Mouse (Mus musculus): ENCODE measurements around the gene Zbtb44. TPM values are rescaled to one million over a fixed set of nuclear protein-coding genes. Genes with fewer than 3 reads are reported as not detected.

Zbtb44 gene
- 4.2 and 7.1 TPM in 2 replicates for polyA plus RNA-seq (2014; fragmentation: Nextera tagmentation; extraction: Ambion mirVana)

DNA sequence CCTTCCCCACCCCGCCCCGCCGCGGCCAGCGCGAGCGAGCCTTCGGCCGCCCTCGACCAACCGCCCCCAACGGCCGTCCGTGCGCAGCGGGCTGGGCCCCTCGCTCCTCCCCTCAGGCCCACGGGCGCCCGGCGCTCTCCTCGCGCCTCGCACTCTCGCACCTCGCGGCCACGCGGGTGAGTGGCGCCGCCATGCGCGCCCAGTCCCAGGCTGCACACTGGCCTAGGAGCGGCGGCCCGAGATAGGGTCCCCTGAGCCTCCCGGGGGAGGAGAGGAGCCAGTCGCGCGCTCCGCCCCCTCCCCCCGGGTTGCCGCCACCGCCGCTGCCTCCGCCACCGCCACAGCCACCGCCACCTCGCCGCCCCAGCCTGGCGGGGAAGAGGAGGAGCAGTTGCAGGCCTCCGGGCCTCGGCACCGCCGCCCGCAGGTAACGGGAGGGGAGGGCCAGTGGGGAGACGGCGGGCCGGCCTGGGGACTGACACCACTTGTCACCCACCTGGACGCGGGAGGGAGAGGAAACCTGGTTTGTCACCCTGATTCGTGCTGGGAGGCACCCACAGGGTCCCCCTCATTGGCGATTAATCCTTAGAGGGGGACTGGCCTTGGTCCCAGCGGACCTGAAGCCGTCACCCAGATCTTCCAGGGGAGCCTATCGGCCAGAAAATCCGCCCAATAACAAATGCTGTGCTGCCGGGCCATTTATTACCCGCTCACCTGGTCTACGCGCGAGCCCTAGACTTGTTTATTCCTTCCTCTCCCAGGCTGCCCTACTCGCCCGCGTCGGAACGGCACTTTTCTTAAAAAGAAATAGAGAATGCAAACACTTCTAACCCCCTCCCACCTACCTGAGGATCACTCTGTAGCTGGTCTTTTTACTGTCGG, at the start of gene Zbtb44:
Gene Zbtb44, plus strand, starts transcription at position 113 of the 882 bp plus-strand sequence.
- H3K4me1 ChIP-seq (ENCODE audit: control insufficient read depth, insufficient read depth, low read length), result peaks cover 5% of the 10 kb centered on the region
- H3K4me3 ChIP-seq (ENCODE audit: low read depth, low read length), result peak within 1 kb of the TSS; percentile 76
- no peaks in the 10 kb centered on the region for H3K9me3 ChIP-seq (replicated peaks; ENCODE audit: control insufficient read depth, low read length)
- H3K27me3 ChIP-seq (ENCODE audit: control insufficient read depth, insufficient read depth, low read length), result no peaks in the 10 kb centered on the region
- peak within 1 kb of the TSS; percentile 93 for H3K4me2 ChIP-seq
- WGBS (ENCODE audit: insufficient replicate concordance), result under 1% methylated on average over 58 of the region's 79 CpGs
- peak within 1 kb of the TSS; percentile 99 for H3K27ac ChIP-seq (ENCODE audit: low read depth, low read length)
- peak within 1 kb of the TSS; percentile 92 for H3K9ac ChIP-seq (ENCODE audit: low read depth, low read length)
- ATAC-seq (replicated peaks; ENCODE audit: insufficient number of reproducible peaks, low FRiP score, low TSS enrichment), result peak; percentile 91
- no peaks in the 10 kb centered on the region for H3K36me3 ChIP-seq (ENCODE audit: control insufficient read depth, insufficient read depth, low read length)

GRCm38 (mm10) chr9:30985782-30986181, 44.7 kb upstream of the Zbtb44 start:
- Histone ChIP-seq H3K27ac (ENCODE audit: low read depth, low read length) (peak overlapping the region; percentile 1; the same call in 1 of the 2 replicates), H3K4me1 (ENCODE audit: control insufficient read depth, insufficient read depth, low read length) (peaks cover 6% of the 10 kb centered on the region; the same call in 1 of the 2 replicates), H3K36me3 (ENCODE audit: control insufficient read depth, insufficient read depth, low read length) (no peaks in the 10 kb centered on the region), H3K27me3 (ENCODE audit: control insufficient read depth, insufficient read depth, low read length) (no peaks in the 10 kb centered on the region), H3K4me2 (no peak overlapping the region), H3K9ac (ENCODE audit: low read depth, low read length) (no peak overlapping the region), H3K9me3 (replicated peaks; ENCODE audit: control insufficient read depth, low read length) (no peaks in the 10 kb centered on the region), H3K4me3 (ENCODE audit: low read depth, low read length) (no peak overlapping the region)
- ATAC-seq (replicated peaks; ENCODE audit: insufficient number of reproducible peaks, low FRiP score, low TSS enrichment), result no peak
- 56% methylated on average over 6 of the region's 6 CpGs for WGBS (ENCODE audit: insufficient replicate concordance)

DNA sequence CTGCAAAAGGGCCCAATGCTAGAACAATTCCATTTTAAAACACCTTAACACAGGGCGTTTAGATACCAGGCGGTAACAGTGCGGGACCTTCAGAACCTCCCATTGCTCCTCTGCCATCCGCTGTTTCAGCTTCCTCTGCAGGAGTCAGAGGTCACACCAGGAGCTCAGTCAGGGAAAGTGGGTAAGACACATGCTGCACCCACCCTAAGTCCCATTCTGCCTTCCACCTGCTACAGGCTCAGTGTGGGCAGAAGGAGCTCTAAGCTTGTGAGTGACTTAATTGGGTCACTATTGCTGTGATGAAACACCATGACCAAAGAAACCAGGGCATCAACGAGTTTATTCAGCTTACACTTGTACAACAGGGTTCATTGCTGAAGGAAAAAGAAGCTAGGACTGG, 37.3 kb upstream of the Zbtb44 start:
- ATAC-seq (replicated peaks; ENCODE audit: insufficient number of reproducible peaks, low FRiP score, low TSS enrichment), result no peak
- no peak overlapping the region for H3K4me2 ChIP-seq
- no peak overlapping the region for H3K4me3 ChIP-seq (ENCODE audit: low read depth, low read length)
- H3K36me3 ChIP-seq (ENCODE audit: control insufficient read depth, insufficient read depth, low read length), result no peaks in the 10 kb centered on the region
- no peaks in the 10 kb centered on the region for H3K4me1 ChIP-seq (ENCODE audit: control insufficient read depth, insufficient read depth, low read length)
- no peak overlapping the region for H3K9ac ChIP-seq (ENCODE audit: low read depth, low read length)
- 73% methylated on average over 5 of the region's 5 CpGs for WGBS (ENCODE audit: insufficient replicate concordance)
- no peaks in the 10 kb centered on the region for H3K9me3 ChIP-seq (replicated peaks; ENCODE audit: control insufficient read depth, low read length)
- H3K27ac ChIP-seq (ENCODE audit: low read depth, low read length), result no peak overlapping the region
- no peaks in the 10 kb centered on the region for H3K27me3 ChIP-seq (ENCODE audit: control insufficient read depth, insufficient read depth, low read length)

- H3K27me3 ChIP-seq (ENCODE audit: control insufficient read depth, insufficient read depth, low read length), result no peaks in the 10 kb centered on the region
- 71% methylated on average over 12 of the region's 12 CpGs for WGBS (ENCODE audit: insufficient replicate concordance)
- H3K27ac ChIP-seq (ENCODE audit: low read depth, low read length), result no peak overlapping the region
- no peak overlapping the region for H3K9ac ChIP-seq (ENCODE audit: low read depth, low read length)
- H3K9me3 ChIP-seq (replicated peaks; ENCODE audit: control insufficient read depth, low read length), result no peaks in the 10 kb centered on the region
- no peaks in the 10 kb centered on the region for H3K36me3 ChIP-seq (ENCODE audit: control insufficient read depth, insufficient read depth, low read length)
- H3K4me3 ChIP-seq (ENCODE audit: low read depth, low read length), result no peak overlapping the region
- H3K4me2 ChIP-seq, result no peak overlapping the region
- no peaks in the 10 kb centered on the region for H3K4me1 ChIP-seq (ENCODE audit: control insufficient read depth, insufficient read depth, low read length)
- ATAC-seq (replicated peaks; ENCODE audit: insufficient number of reproducible peaks, low FRiP score, low TSS enrichment), result no peak
These were observed 33.6 kb upstream of the Zbtb44 start for GRCm38 (mm10) chr9:30996590-30997562.

- no peak for ATAC-seq (replicated peaks; ENCODE audit: insufficient number of reproducible peaks, low FRiP score, low TSS enrichment)
- no peaks in the 10 kb centered on the region for H3K9me3 ChIP-seq (replicated peaks; ENCODE audit: control insufficient read depth, low read length)
- H3K27me3 ChIP-seq (ENCODE audit: control insufficient read depth, insufficient read depth, low read length), result no peaks in the 10 kb centered on the region
- WGBS (ENCODE audit: insufficient replicate concordance), result 68% methylated on average over 10 of the region's 10 CpGs
- no peak overlapping the region for H3K27ac ChIP-seq (ENCODE audit: low read depth, low read length)
- no peaks in the 10 kb centered on the region for H3K4me1 ChIP-seq (ENCODE audit: control insufficient read depth, insufficient read depth, low read length)
- H3K4me3 ChIP-seq (ENCODE audit: low read depth, low read length), result no peak overlapping the region
- no peak overlapping the region for H3K4me2 ChIP-seq
- no peak overlapping the region for H3K9ac ChIP-seq (ENCODE audit: low read depth, low read length)
- no peaks in the 10 kb centered on the region for H3K36me3 ChIP-seq (ENCODE audit: control insufficient read depth, insufficient read depth, low read length)
These were observed 29.8 kb upstream of the Zbtb44 start for GRCm38 (mm10) chr9:31000641-31001040.

DNA sequence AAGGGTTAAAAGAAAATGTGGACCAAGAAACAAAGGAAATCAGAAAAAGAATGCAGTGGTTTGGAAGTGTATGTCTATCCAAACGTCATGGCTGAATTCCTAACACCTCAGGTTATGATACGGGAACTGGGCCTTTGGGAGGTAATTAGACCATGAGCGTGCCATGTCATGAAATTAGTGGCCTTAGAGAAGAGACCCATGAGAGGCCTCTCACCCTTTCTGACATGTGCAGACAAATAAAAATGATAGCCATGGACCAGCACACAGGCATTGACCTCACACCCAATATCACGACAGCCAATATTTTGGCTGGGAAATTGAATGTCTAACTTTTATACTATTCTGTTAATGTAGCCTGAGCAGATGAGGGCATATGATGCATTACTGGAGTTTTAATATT, 27.9 kb upstream of the Zbtb44 start:
- WGBS (ENCODE audit: insufficient replicate concordance), result 79% methylated on average over 4 of the region's 4 CpGs
- H3K36me3 ChIP-seq (ENCODE audit: control insufficient read depth, insufficient read depth, low read length), result no peaks in the 10 kb centered on the region
- no peaks in the 10 kb centered on the region for H3K4me1 ChIP-seq (ENCODE audit: control insufficient read depth, insufficient read depth, low read length)
- no peak overlapping the region for H3K4me2 ChIP-seq
- no peak overlapping the region for H3K4me3 ChIP-seq (ENCODE audit: low read depth, low read length)
- H3K9ac ChIP-seq (ENCODE audit: low read depth, low read length), result no peak overlapping the region
- H3K27ac ChIP-seq (ENCODE audit: low read depth, low read length), result no peak overlapping the region
- ATAC-seq (replicated peaks; ENCODE audit: insufficient number of reproducible peaks, low FRiP score, low TSS enrichment), result no peak
- no peaks in the 10 kb centered on the region for H3K27me3 ChIP-seq (ENCODE audit: control insufficient read depth, insufficient read depth, low read length)
- H3K9me3 ChIP-seq (replicated peaks; ENCODE audit: control insufficient read depth, low read length), result no peaks in the 10 kb centered on the region

- ATAC-seq (replicated peaks; ENCODE audit: insufficient number of reproducible peaks, low FRiP score, low TSS enrichment), result no peak
- no peak overlapping the region for H3K9ac ChIP-seq (ENCODE audit: low read depth, low read length)
- no peaks in the 10 kb centered on the region for H3K27me3 ChIP-seq (ENCODE audit: control insufficient read depth, insufficient read depth, low read length)
- H3K4me3 ChIP-seq (ENCODE audit: low read depth, low read length), result no peak overlapping the region
- no peak overlapping the region for H3K27ac ChIP-seq (ENCODE audit: low read depth, low read length)
- no peaks in the 10 kb centered on the region for H3K9me3 ChIP-seq (replicated peaks; ENCODE audit: control insufficient read depth, low read length)
- H3K4me2 ChIP-seq, result no peak overlapping the region
- no peaks in the 10 kb centered on the region for H3K36me3 ChIP-seq (ENCODE audit: control insufficient read depth, insufficient read depth, low read length)
- H3K4me1 ChIP-seq (ENCODE audit: control insufficient read depth, insufficient read depth, low read length), result peaks cover 8% of the 10 kb centered on the region; the same call in 1 of the 2 replicates
- 74% methylated on average over 2 of the region's 2 CpGs for WGBS (ENCODE audit: insufficient replicate concordance)
These were observed 21.1 kb upstream of the Zbtb44 start for GRCm38 (mm10) chr9:31009334-31009733.

- WGBS (ENCODE audit: insufficient replicate concordance), result 68% methylated on average over 3 of the region's 3 CpGs
These were observed 20.4 kb upstream of the Zbtb44 start for GRCm38 (mm10) chr9:31010040-31010439.

More at GRCm38 (mm10) chr9:31010040-31010439, 20.4 kb upstream of the Zbtb44 start:
- peaks cover 8% of the 10 kb centered on the region; the same call in 1 of the 2 replicates for H3K4me1 ChIP-seq (ENCODE audit: control insufficient read depth, insufficient read depth, low read length)
- no peaks in the 10 kb centered on the region for H3K36me3 ChIP-seq (ENCODE audit: control insufficient read depth, insufficient read depth, low read length)
- no peaks in the 10 kb centered on the region for H3K27me3 ChIP-seq (ENCODE audit: control insufficient read depth, insufficient read depth, low read length)
- no peaks in the 10 kb centered on the region for H3K9me3 ChIP-seq (replicated peaks; ENCODE audit: control insufficient read depth, low read length)
- no peak overlapping the region for H3K4me3 ChIP-seq (ENCODE audit: low read depth, low read length)
- H3K27ac ChIP-seq (ENCODE audit: low read depth, low read length), result no peak overlapping the region
- no peak overlapping the region for H3K4me2 ChIP-seq
- no peak for ATAC-seq (replicated peaks; ENCODE audit: insufficient number of reproducible peaks, low FRiP score, low TSS enrichment)
- H3K9ac ChIP-seq (ENCODE audit: low read depth, low read length), result no peak overlapping the region

Measured in heart, embryonic 11.5 days (tissue).